Comparison of ENCODE assay signal across 9 mouse cellular contexts in the genomic region with DNA sequence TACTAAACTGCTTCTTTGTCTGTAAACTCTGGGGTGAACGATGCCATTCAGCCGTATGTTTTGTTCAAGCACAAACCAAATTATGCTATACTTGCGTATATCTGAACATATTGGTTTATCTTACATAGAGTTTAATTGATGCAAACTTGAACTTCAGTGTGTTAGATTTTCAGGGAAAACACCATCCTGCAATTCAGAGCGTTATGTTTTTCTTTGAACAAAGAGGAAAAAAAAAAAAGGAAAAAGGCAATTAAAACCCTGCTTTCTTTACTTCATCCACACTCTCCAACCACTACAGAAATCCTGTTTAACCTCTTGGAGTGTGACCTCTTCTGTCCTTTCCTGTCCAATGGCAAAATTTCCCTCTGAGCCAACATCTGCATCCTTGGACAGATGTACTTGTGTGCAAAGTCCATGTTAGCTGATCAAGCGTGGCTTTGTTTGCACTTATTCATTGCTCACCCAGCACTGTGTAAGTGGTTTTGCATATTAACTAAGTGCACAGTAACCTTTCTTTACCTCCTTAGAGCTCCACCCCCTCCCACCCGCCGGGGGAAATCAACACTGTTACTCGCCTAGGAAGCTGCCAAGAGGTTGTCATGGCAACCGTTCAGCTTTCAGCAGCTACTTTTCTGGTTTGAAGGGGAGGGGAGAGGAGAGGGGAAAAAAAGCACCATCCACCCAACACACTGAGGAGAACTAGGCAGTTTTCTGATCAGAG.
DNase-seq lines count a peak whose midpoint lies in the region; ATAC-seq lines count a peak whose summit lies in the region.
"Had no signal": no experiment of that assay in that cellular context is flagged by ENCODE, and none has a peak within 500 bp of the region (broad histone marks: within the 10 kb centered on the region; RNA-seq: fewer than 3 reads in every experiment).

No protein-coding gene starts in this region.

- H3K4me2 ChIP-seq in heart, embryonic 15.5 days, result peak overlapping the region; percentile 30; the same call in 1 of the 2 replicates
- H3K4me2 ChIP-seq in limb, embryonic 15.5 days, result peak overlapping the region; percentile 39
- H3K4me2 ChIP-seq in stomach, embryonic 14.5 days (replicated peaks; ENCODE audit: low read depth, low read length), result peak overlapping the region; percentile 20; the same call in 1 of the 2 replicates

- ATAC-seq in heart, embryonic 15.5 days (replicated peaks; ENCODE audit: insufficient number of reproducible peaks, insufficient read depth, low FRiP score, low read depth), result no peak
- peak; percentile 76; the same call in 1 of the 2 replicates for ATAC-seq in limb, embryonic 15.5 days (ENCODE audit: insufficient number of reproducible peaks, low FRiP score, low TSS enrichment, low read depth)
- peak; percentile 44; the same call in 1 of the 2 replicates for ATAC-seq in monocyte, adult 5-6 weeks (replicated peaks; ENCODE audit: insufficient number of reproducible peaks, low FRiP score, low TSS enrichment, poor library complexity, severe bottlenecking)
- peak; percentile 87 for ATAC-seq in stomach, embryonic 14.5 days (ENCODE audit: insufficient number of reproducible peaks, insufficient read depth, low FRiP score, low read depth)

- H3K4me3 ChIP-seq in heart, embryonic 15.5 days, result no peak overlapping the region
- H3K4me3 ChIP-seq in limb, embryonic 15.5 days, result peak overlapping the region; percentile 9; the same call in 1 of the 2 replicates
- no peak overlapping the region for H3K4me3 ChIP-seq in stomach, embryonic 14.5 days (ENCODE audit: low read depth, low read length)

- no peaks in the 10 kb centered on the region for H3K36me3 ChIP-seq in heart, embryonic 15.5 days
- no peaks in the 10 kb centered on the region for H3K36me3 ChIP-seq in limb, embryonic 15.5 days
- no peaks in the 10 kb centered on the region for H3K36me3 ChIP-seq in stomach, embryonic 14.5 days (ENCODE audit: control insufficient read depth, insufficient read depth, low read length)

- peak; percentile 18 to 62 for DNase-seq in adrenal gland, adult (ENCODE audit: inconsistent age in 2 of 2, low spot score in 1 of 2)
- DNase-seq in adrenal gland, adult 18-20 months (ENCODE audit: low spot score in 2 of 2), result no peak
- DNase-seq in embryo, embryonic 9.5 days (ENCODE audit: extremely low spot score), result peak; percentile 83
- peak; percentile 93 for DNase-seq in kidney, postnatal 10 days

- H3K27me3 ChIP-seq in heart, embryonic 15.5 days, result no peaks in the 10 kb centered on the region
- no peaks in the 10 kb centered on the region for H3K27me3 ChIP-seq in limb, embryonic 15.5 days
- no peaks in the 10 kb centered on the region for H3K27me3 ChIP-seq in stomach, embryonic 14.5 days (ENCODE audit: control insufficient read depth, insufficient read depth, low read length)

- no peaks in the 10 kb centered on the region for H3K9me3 ChIP-seq in heart, embryonic 15.5 days (replicated peaks)
- H3K9me3 ChIP-seq in limb, embryonic 15.5 days, result no peaks in the 10 kb centered on the region
- H3K9me3 ChIP-seq in stomach, embryonic 14.5 days (ENCODE audit: control insufficient read depth, low read depth, low read length), result no peaks in the 10 kb centered on the region

- H3K4me1 ChIP-seq in heart, embryonic 15.5 days (replicated peaks), result peaks cover 33% of the 10 kb centered on the region
- peaks cover 33% of the 10 kb centered on the region for H3K4me1 ChIP-seq in limb, embryonic 15.5 days
- peaks cover 25% of the 10 kb centered on the region for H3K4me1 ChIP-seq in stomach, embryonic 14.5 days (ENCODE audit: control insufficient read depth, insufficient read depth, low read length)

- H3K9ac ChIP-seq in heart, embryonic 15.5 days, result no peak overlapping the region
- H3K9ac ChIP-seq in limb, embryonic 15.5 days, result no peak overlapping the region
- no peak overlapping the region for H3K9ac ChIP-seq in stomach, embryonic 14.5 days (replicated peaks; ENCODE audit: low read depth, low read length)

- WGBS in heart, embryonic 15.5 days, result 40% methylated on average over 9 of the region's 9 CpGs
- 28% methylated on average over 9 of the region's 9 CpGs for WGBS in limb, embryonic 15.5 days
- 18% methylated on average over 9 of the region's 9 CpGs for WGBS in stomach, embryonic 14.5 days

- no peak overlapping the region for H3K27ac ChIP-seq in heart, embryonic 15.5 days
- H3K27ac ChIP-seq in limb, embryonic 15.5 days, result peak overlapping the region; percentile 55
- 0 out of 2 replicates have a peak overlapping the region, but pooled peaks have one; percentile 33 for H3K27ac ChIP-seq in stomach, embryonic 14.5 days (ENCODE audit: low read length)
- H3K27ac ChIP-seq: macrophage had no signal

Comparison
In these comparisons a context has a peak if more than half of its experiments do, and no peak if none do; other contexts are left out.
1. DNase-seq: peak in adrenal gland, adult (2 of 2), embryo, embryonic 9.5 days (single experiment) and kidney, postnatal 10 days (single experiment); none in adrenal gland, adult 18-20 months (0 of 2).
2. Peak in every context shown above with its lines, with median percentiles within 50 percentile points of each other: H3K4me2 ChIP-seq.